ENCODE assay signal across 20 mouse cellular contexts in the genomic region with DNA sequence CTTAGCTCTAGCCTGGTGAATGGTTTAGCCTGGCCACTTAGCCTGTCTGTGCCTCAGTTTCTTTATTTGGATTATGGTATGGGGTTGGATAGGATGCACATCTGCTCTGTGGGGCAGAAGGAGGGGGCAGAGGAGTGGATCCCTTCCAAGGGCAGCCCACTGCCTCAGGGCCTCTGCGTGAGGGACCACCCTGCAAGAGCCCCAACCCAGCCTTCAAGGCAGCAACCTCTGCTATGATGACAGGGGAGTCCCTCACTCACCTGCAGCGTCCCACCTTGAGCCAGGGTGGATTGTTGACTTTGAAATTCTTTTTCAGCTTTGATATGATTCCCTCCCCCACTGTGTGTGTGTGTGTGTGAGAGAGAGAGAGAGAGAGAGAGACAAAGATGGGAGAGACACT.
A peak's percentile ranks its signal among the peaks of the same experiment; 100 is the strongest.
DNase-seq lines count a peak whose midpoint lies in the region; ATAC-seq and TF ChIP-seq lines count a peak whose summit lies in the region.
"Had no signal": no experiment of that assay in that cellular context is flagged by ENCODE, and none has a peak within 500 bp of the region (broad histone marks: within the 10 kb centered on the region; RNA-seq: fewer than 3 reads in every experiment).

No protein-coding gene starts in this region.

- no peak overlapping the region for H3K27ac ChIP-seq in heart, embryonic 12.5 days (ENCODE audit: poor library complexity, severe bottlenecking)
- no peak overlapping the region for H3K27ac ChIP-seq in midbrain, embryonic 12.5 days (replicated peaks)
- H3K27ac ChIP-seq in midbrain, postnatal 0 days (ENCODE audit: low read depth, low read length) = no peak overlapping the region
- H3K27ac ChIP-seq in ES-E14 (ENCODE audit: insufficient read depth, low read depth, low read length, poor library complexity, severe bottlenecking) = peak overlapping the region; percentile 51
- H3K27ac ChIP-seq: embryonic facial prominence, embryonic 12.5 days; heart, embryonic 13.5 days; hindbrain, embryonic 13.5 days; hindbrain, postnatal 0 days had no signal

- no peaks in the 10 kb centered on the region for H3K9me3 ChIP-seq in heart, embryonic 12.5 days (replicated peaks)
- no peaks in the 10 kb centered on the region for H3K9me3 ChIP-seq in midbrain, embryonic 12.5 days
- H3K9me3 ChIP-seq in midbrain, postnatal 0 days (ENCODE audit: low read length) = no peaks in the 10 kb centered on the region
- no peaks in the 10 kb centered on the region for H3K9me3 ChIP-seq in ES-E14 (ENCODE audit: control insufficient read depth, insufficient read depth, low read depth, low read length)
- H3K9me3 ChIP-seq: embryonic facial prominence, embryonic 12.5 days; heart, embryonic 13.5 days; hindbrain, embryonic 13.5 days had no signal

- H3K9ac ChIP-seq in heart, embryonic 12.5 days = no peak overlapping the region
- no peak overlapping the region for H3K9ac ChIP-seq in midbrain, embryonic 12.5 days (replicated peaks)
- H3K9ac ChIP-seq in midbrain, postnatal 0 days (replicated peaks; ENCODE audit: low read length, poor library complexity, severe bottlenecking) = no peak overlapping the region
- H3K9ac ChIP-seq in ES-E14 (ENCODE audit: insufficient read depth, low read depth, low read length, poor library complexity, severe bottlenecking) = no peak overlapping the region
- H3K9ac ChIP-seq: embryonic facial prominence, embryonic 12.5 days; heart, embryonic 13.5 days; hindbrain, embryonic 13.5 days had no signal

- ATAC-seq in heart, embryonic 12.5 days (ENCODE audit: insufficient number of reproducible peaks, low FRiP score) = no peak
- ATAC-seq in midbrain, embryonic 12.5 days (ENCODE audit: low FRiP score, low read depth) = 0 out of 2 replicates have a peak, but pooled peaks have one; percentile 52
- ATAC-seq in midbrain, postnatal 0 days (ENCODE audit: low FRiP score) = no peak
- ATAC-seq in erythroid progenitor cell, adult 5-6 weeks (replicated peaks; ENCODE audit: low FRiP score, poor library complexity, severe bottlenecking) = no peak
- ATAC-seq: activated CD4-positive, CD25-positive, alpha-beta regulatory T cell, adult 4 months; forebrain, embryonic 16.5 days; hindbrain, postnatal 0 days; Patski had no signal

- no peak overlapping the region for H3K4me2 ChIP-seq in heart, embryonic 12.5 days
- H3K4me2 ChIP-seq in midbrain, embryonic 12.5 days (replicated peaks) = no peak overlapping the region
- no peak overlapping the region for H3K4me2 ChIP-seq in midbrain, postnatal 0 days (ENCODE audit: low read depth, low read length, poor library complexity, severe bottlenecking)
- H3K4me2 ChIP-seq: hindbrain, embryonic 13.5 days had no signal

- in situ Hi-C loops in ES-E14 (cut with MboI; ENCODE audit: low sequenced_read_pairs in 2 of 2, unreplicated experiment in 2 of 2) = no loop called here

- peaks cover 38% of the 10 kb centered on the region for H3K27me3 ChIP-seq in heart, embryonic 12.5 days (replicated peaks)
- peaks cover 31% of the 10 kb centered on the region for H3K27me3 ChIP-seq in midbrain, embryonic 12.5 days
- peaks cover 11% of the 10 kb centered on the region for H3K27me3 ChIP-seq in midbrain, postnatal 0 days (ENCODE audit: insufficient read depth, low read length)

- no peak for TF ChIP-seq CTCF in midbrain, postnatal 0 days (IDR thresholded peaks at IDR 0.05)

- H3K4me3 ChIP-seq in heart, embryonic 12.5 days = no peak overlapping the region
- H3K4me3 ChIP-seq in midbrain, embryonic 12.5 days = no peak overlapping the region
- H3K4me3 ChIP-seq in midbrain, postnatal 0 days (ENCODE audit: low read depth, low read length) = no peak overlapping the region
- no peak overlapping the region for H3K4me3 ChIP-seq in ES-E14 (ENCODE audit: insufficient read depth in 1 of 2, low read depth in 1 of 2, low read length in 2 of 2, poor library complexity in 1 of 2, severe bottlenecking in 1 of 2)
- H3K4me3 ChIP-seq: embryonic facial prominence, embryonic 12.5 days; heart, embryonic 13.5 days; hindbrain, embryonic 13.5 days had no signal

- WGBS in heart, embryonic 12.5 days = 29% methylated on average over 2 of the region's 2 CpGs
- WGBS in midbrain, embryonic 12.5 days = 41% methylated on average over 2 of the region's 2 CpGs
- WGBS in midbrain, postnatal 0 days = 33% methylated on average over 2 of the region's 2 CpGs

- DNase-seq in heart, adult 11 months = peak; percentile 64
- no peak for DNase-seq in midbrain, postnatal 0 days (ENCODE audit: low spot score)
- DNase-seq in ES-E14 (ENCODE audit: low read depth, low spot score) = no peak
- no peak for DNase-seq in cerebellum, adult 9-10 months
- DNase-seq: adrenal gland, postnatal 25 days; cerebellum, adult 18-20 months; cerebellum, postnatal 10 days; gastrocnemius, postnatal 14 days; heart, postnatal 36 days; kidney, adult 11 months had no signal

- H3K4me1 ChIP-seq in heart, embryonic 12.5 days (replicated peaks) = peaks cover 7% of the 10 kb centered on the region; the same call in 1 of the 2 replicates
- H3K4me1 ChIP-seq in midbrain, embryonic 12.5 days = peaks cover 20% of the 10 kb centered on the region
- no peaks in the 10 kb centered on the region for H3K4me1 ChIP-seq in midbrain, postnatal 0 days (ENCODE audit: insufficient read depth, low read length)
- peaks cover 7 to 22% of the 10 kb centered on the region in 2 experiments for H3K4me1 ChIP-seq in ES-E14 (ENCODE audit: control insufficient read depth in 2 of 2, insufficient read depth in 2 of 2, low read length in 2 of 2, poor library complexity in 1 of 2)

- H3K36me3 ChIP-seq in heart, embryonic 12.5 days = no peaks in the 10 kb centered on the region
- no peaks in the 10 kb centered on the region for H3K36me3 ChIP-seq in midbrain, embryonic 12.5 days
- no peaks in the 10 kb centered on the region for H3K36me3 ChIP-seq in midbrain, postnatal 0 days (ENCODE audit: insufficient read depth, low read length)
- H3K36me3 ChIP-seq in ES-E14 (ENCODE audit: control insufficient read depth, insufficient read depth, low read length, poor library complexity, severe bottlenecking) = no peaks in the 10 kb centered on the region
- H3K36me3 ChIP-seq: embryonic facial prominence, embryonic 12.5 days; heart, embryonic 13.5 days; hindbrain, embryonic 13.5 days had no signal

TF ChIP-seq in ES-E14, 5 proteins besides CTCF, POLR2A, EP300 and RAD21:
- TF ChIP-seq MAFK (IDR thresholded peaks at IDR 0.05; ENCODE audit: insufficient read depth, low read depth, low read length) = no peak
- TF ChIP-seq CHD2 (IDR thresholded peaks at IDR 0.05; ENCODE audit: low read depth, low read length) = no peak
- TF ChIP-seq ZNF384 (IDR thresholded peaks at IDR 0.05; ENCODE audit: low read depth, low read length) = no peak
- no peak for TF ChIP-seq ZC3H11A (IDR thresholded peaks at IDR 0.05; ENCODE audit: borderline replicate concordance, low read depth, low read length)
- TF ChIP-seq HCFC1 (IDR thresholded peaks at IDR 0.05; ENCODE audit: borderline replicate concordance, insufficient read depth, low read length) = no peak
